Comparison of ENCODE assay signal across 17 mouse cellular contexts in the genomic region with DNA sequence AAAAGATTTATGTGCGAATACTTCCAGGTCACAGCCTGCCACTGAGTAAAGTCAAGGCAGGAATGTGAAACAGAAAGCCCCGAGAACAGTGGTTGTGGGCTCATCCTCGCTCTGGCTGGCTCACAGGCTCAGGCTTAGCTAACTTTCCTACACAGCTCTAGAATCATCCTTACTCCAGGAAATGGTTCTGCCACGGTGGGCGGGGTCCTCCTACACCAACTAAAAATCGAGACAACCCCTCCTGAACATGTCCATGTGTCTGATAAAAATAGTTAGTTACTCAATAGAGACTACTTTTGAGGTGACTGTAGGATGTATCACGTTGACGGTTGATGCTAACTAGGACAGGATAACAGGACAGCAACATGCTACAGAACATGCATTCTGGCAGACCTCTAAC.
A peak's percentile ranks its signal among the peaks of the same experiment; 100 is the strongest.
DNase-seq lines count a peak whose midpoint lies in the region; TF ChIP-seq lines count a peak whose summit lies in the region.
"Had no signal": no experiment of that assay in that cellular context is flagged by ENCODE, and none has a peak within 500 bp of the region (broad histone marks: within the 10 kb centered on the region; RNA-seq: fewer than 3 reads in every experiment).

No protein-coding gene starts in this region.

- TF ChIP-seq CTCF in left cerebral cortex, adult 2 months (IDR thresholded peaks at IDR 0.05) = no peak

- intact Hi-C loops in left cerebral cortex, adult 2 months (cut with DNase I) = no loop called here
- intact Hi-C loops in left cerebral cortex, postnatal 10 days (cut with DNase I) = no loop called here
- intact Hi-C loops in left cerebral cortex, postnatal 14 days (cut with DNase I) = no loop called here

- DNase-seq in frontal cortex, postnatal 36 days (ENCODE audit: low spot score in 2 of 2) = peak; percentile 52 to 57
- DNase-seq in frontal cortex, postnatal 14 days (ENCODE audit: low spot score in 2 of 2) = no peak
- DNase-seq in left cerebral cortex, adult 2 months (ENCODE audit: extremely low spot score in 1 of 2, low spot score in 2 of 2) = peak in 1 of 2 experiments; percentile 40
- no peak for DNase-seq in left cerebral cortex, postnatal 10 days (ENCODE audit: extremely low spot score in 1 of 2, low spot score in 2 of 2)
- DNase-seq in left cerebral cortex, postnatal 14 days (ENCODE audit: low spot score in 2 of 2) = peak; percentile 26 to 33
- DNase-seq in telencephalon, adult 2 months (ENCODE audit: low read depth, low spot score) = peak; percentile 60
- DNase-seq in spleen, postnatal 14 days (ENCODE audit: low spot score in 2 of 2) = no peak
- DNase-seq: adrenal gland, postnatal 14 days; cerebellum, adult 2 months; cerebellum, postnatal 10 days; gastrocnemius, postnatal 10 days; heart, adult 2 months had no signal

- H3K27ac ChIP-seq in left cerebral cortex, adult 2 months = peak overlapping the region; percentile 71
- H3K27ac ChIP-seq: embryonic facial prominence, embryonic 10.5 days; forebrain, embryonic 13.5 days; heart, adult 2 months; hindbrain, embryonic 10.5 days; hindbrain, embryonic 14.5 days had no signal

- H3K4me3 ChIP-seq in left cerebral cortex, adult 2 months = no peak overlapping the region
- H3K4me3 ChIP-seq: embryonic facial prominence, embryonic 10.5 days; forebrain, embryonic 13.5 days; heart, adult 2 months; heart, embryonic 12.5 days; hindbrain, embryonic 10.5 days had no signal

Comparison
In these comparisons a context has a peak if more than half of its experiments do, and no peak if none do; other contexts are left out.
1. DNase-seq: peak in frontal cortex, postnatal 36 days (2 of 2), left cerebral cortex, postnatal 14 days (2 of 2) and telencephalon, adult 2 months (single experiment); none in frontal cortex, postnatal 14 days (0 of 2), left cerebral cortex, postnatal 10 days (0 of 2) and spleen, postnatal 14 days (0 of 2).